Mouse (Mus musculus) ES-E14 (cell line): Measurements from ENCODE around the gene 4933417A18Rik.

Experiments used
- CHD2 ChIP-seq: IDR thresholded peaks from 2 replicates; pipeline ENCODE4 v1.6.1; 2014; ENCODE audit warnings: mild to moderate bottlenecking, low read depth, low read length, inconsistent platforms
- ZNF384 ChIP-seq: IDR thresholded peaks from 2 replicates; pipeline ENCODE4 v1.6.1; 2012; ENCODE audit warnings: low read depth, low read length, inconsistent platforms

- TF ChIP-seq CHD2 (no peak), ZNF384 (no peak)
Observed at GRCm38 (mm10) chr13:34993983-34994811, 70.0 kb downstream of the 4933417A18Rik start.
